Mouse (Mus musculus) CH12.LX (cell line): ENCODE results near the gene Hdac1. TPM values are rescaled to one million over a fixed set of nuclear protein-coding genes. Genes with fewer than 3 reads are reported as not detected.
A peak's percentile ranks its signal among the peaks of the same experiment; 100 is the strongest.

Experiments used
- DNase-seq: peaks from one replicate; pipeline ENCODE4 v3.0.0-alpha.2; 2013; ENCODE audit errors: extremely low read depth
- H3K27ac ChIP-seq: 2 replicates; pipeline ENCODE4 v1.5.1; 2012; ENCODE audit warnings: low read depth, mild to moderate bottlenecking, control low read depth, moderate library complexity; ENCODE audit not compliant: insufficient read depth
- H3K27me3 ChIP-seq: replicated peaks from 2 replicates; pipeline ENCODE3; 2012; ENCODE audit warnings: inconsistent platforms
- H3K36me3 ChIP-seq, 2 experiments: replicated peaks in 1 of 2; 2 replicates each; pipeline versions ENCODE3 to v1.6.1; 2012; ENCODE audit warnings: inconsistent platforms in 1 of 2, low read length in 1 of 2, mild to moderate bottlenecking in 1 of 2, mixed read lengths in 1 of 2, moderate library complexity in 1 of 2; ENCODE audit not compliant: control insufficient read depth in 1 of 2, insufficient read depth in 1 of 2
- H3K4me1 ChIP-seq, 2 experiments: 2 replicates each; pipeline ENCODE4 v1.6.1; 2012; ENCODE audit warnings: inconsistent platforms in 1 of 2, moderate library complexity in 1 of 2; ENCODE audit not compliant: insufficient read depth in 2 of 2, control insufficient read depth in 1 of 2
- H3K4me2 ChIP-seq: 2 replicates; pipeline ENCODE4 v1.6.1; 2012; ENCODE audit warnings: low read depth, mild to moderate bottlenecking, control low read depth; ENCODE audit not compliant: poor library complexity, insufficient read depth, severe bottlenecking
- H3K4me3 ChIP-seq, 3 experiments: fragments of 150-350 bp in 1 of 3; sonication (generic) in 1 of 3; replicated peaks in 1 of 3; 2 replicates each; pipeline versions ENCODE3 to v1.5.1; 2011 to 2012; ENCODE audit warnings: low read depth in 2 of 3, low read length in 2 of 3, mild to moderate bottlenecking in 2 of 3, moderate library complexity in 2 of 3, control low read depth in 1 of 3, improper control_type of control experiment in 1 of 3, inconsistent platforms in 1 of 3, mixed read lengths in 1 of 3; ENCODE audit not compliant: poor library complexity in 1 of 3
- H3K79me2 ChIP-seq: replicated peaks from 2 replicates; pipeline ENCODE4 v1.6.1; 2012; ENCODE audit warnings: mild to moderate bottlenecking, moderate library complexity; ENCODE audit not compliant: control insufficient read depth, poor library complexity, insufficient read depth, severe bottlenecking; ENCODE audit errors: extremely low read depth
- H3K9ac ChIP-seq: 2 replicates; pipeline ENCODE4 v1.6.1; 2012; ENCODE audit warnings: low read depth, mild to moderate bottlenecking, control low read depth, moderate library complexity; ENCODE audit not compliant: insufficient read depth
- H3K9me3 ChIP-seq: replicated peaks from 2 replicates; pipeline ENCODE3; 2012; ENCODE audit warnings: low read length, inconsistent platforms, mixed read lengths
- CHD2 ChIP-seq: IDR thresholded peaks from 2 replicates; pipeline ENCODE4 v1.6.1; 2011; ENCODE audit warnings: low read length, improper control_type of control experiment
- ELF1 ChIP-seq: IDR thresholded peaks from 2 replicates; pipeline ENCODE4 v1.6.1; 2014; ENCODE audit warnings: low read depth, mild to moderate bottlenecking, inconsistent platforms, low read length, improper control_type of control experiment
- EP300 ChIP-seq: IDR thresholded peaks from 2 replicates; pipeline ENCODE4 v1.6.1; 2011; ENCODE audit warnings: low read length, improper control_type of control experiment
- ETS1 ChIP-seq: conservative IDR thresholded peaks from 2 replicates; pipeline ENCODE4 v1.6.1; 2012; ENCODE audit warnings: low read depth, mild to moderate bottlenecking, inconsistent platforms, low read length, improper control_type of control experiment, moderate library complexity
- HCFC1 ChIP-seq: IDR thresholded peaks from 2 replicates; pipeline ENCODE4 v1.6.1; 2012; ENCODE audit warnings: low read depth, mild to moderate bottlenecking, inconsistent platforms, low read length, improper control_type of control experiment
- JUND ChIP-seq: conservative IDR thresholded peaks from 2 replicates; pipeline ENCODE4 v1.6.1; 2011; ENCODE audit warnings: low read depth, low read length, improper control_type of control experiment
- KAT2A ChIP-seq: IDR thresholded peaks from 2 replicates; pipeline ENCODE4 v1.6.1; 2012; ENCODE audit warnings: low read length, improper control_type of control experiment, inconsistent platforms; ENCODE audit not compliant: insufficient replicate concordance
- MAZ ChIP-seq: IDR thresholded peaks from 2 replicates; pipeline ENCODE4 v1.6.1; 2012; ENCODE audit warnings: low read depth, mild to moderate bottlenecking, inconsistent platforms, low read length, improper control_type of control experiment, moderate library complexity
- MEF2A ChIP-seq: IDR thresholded peaks from 2 replicates; pipeline ENCODE4 v1.6.1; 2014; ENCODE audit warnings: low read depth, mild to moderate bottlenecking, inconsistent platforms, low read length, improper control_type of control experiment, borderline replicate concordance
- MYC ChIP-seq: IDR thresholded peaks from 2 replicates; pipeline ENCODE4 v1.6.1; 2011; ENCODE audit warnings: low read depth, mild to moderate bottlenecking, improper control_type of control experiment, low read length
- PAX5 ChIP-seq: IDR thresholded peaks from 2 replicates; pipeline ENCODE4 v1.6.1; 2012; ENCODE audit warnings: low read length, inconsistent platforms, mixed read lengths
- POLR2A ChIP-seq: IDR thresholded peaks from 2 replicates; pipeline ENCODE4 v1.6.1; 2011; ENCODE audit warnings: low read depth, mild to moderate bottlenecking, improper control_type of control experiment, low read length
- RCOR1 ChIP-seq: conservative IDR thresholded peaks from 2 replicates; pipeline ENCODE4 v1.6.1; 2012; ENCODE audit warnings: low read depth, mild to moderate bottlenecking, inconsistent platforms, low read length, improper control_type of control experiment
- SIN3A ChIP-seq: IDR thresholded peaks from 2 replicates; pipeline ENCODE4 v1.6.1; 2012; ENCODE audit warnings: low read length, improper control_type of control experiment, inconsistent platforms
- TCF12 ChIP-seq: IDR thresholded peaks from 2 replicates; pipeline ENCODE4 v1.6.1; 2014; ENCODE audit warnings: low read depth, mild to moderate bottlenecking, inconsistent platforms, low read length, improper control_type of control experiment
- UBTF ChIP-seq: IDR thresholded peaks from 2 replicates; pipeline ENCODE4 v1.6.1; 2012; ENCODE audit warnings: low read depth, mild to moderate bottlenecking, inconsistent platforms, low read length, improper control_type of control experiment, moderate library complexity
- USF1 ChIP-seq: IDR thresholded peaks from 2 replicates; pipeline ENCODE4 v1.6.1; 2014; ENCODE audit warnings: low read depth, mild to moderate bottlenecking, inconsistent platforms, low read length, improper control_type of control experiment
- ZMIZ1 ChIP-seq: IDR thresholded peaks from 2 replicates; pipeline ENCODE4 v1.6.1; 2012; ENCODE audit warnings: low read depth, mild to moderate bottlenecking, inconsistent platforms, low read length, improper control_type of control experiment
- dilution Hi-C: fragments of 300-500 bp; cut with MboI; formaldehyde crosslinking; loops from 2 replicates; pipeline ENCODE4 v1.14.3; 2020; ENCODE audit warnings: low sequenced_read_pairs; ENCODE audit not compliant: extremely low pct_unique_long_range_greater_than_20kb, extremely low pct_ligation_motif_present
- in situ Hi-C: fragments of 300-500 bp; cut with MboI; formaldehyde crosslinking; loops from 3 replicates; pipeline ENCODE4 v1.14.3; 2019; ENCODE audit warnings: low sequenced_read_pairs, low pct_ligation_motif_present, low pct_unique_long_range_greater_than_20kb, mixed read lengths
- polyA plus RNA-seq: library from polyadenylated mRNA; unstranded; fragments of >175 nt; gene quantifications from 2 replicates; pipeline ENCODE4 v1.2.1, GENCODE M21; 2012; ENCODE audit warnings: low read depth; ENCODE audit not compliant: insufficient read length
- total RNA-seq, 2 experiments: library from RNA; depleted of rRNA; stranded (reverse); fragments of 300-350 nt in 1 of 2; fragments of >200 nt in 1 of 2; gene quantifications; 2 replicates each; pipeline ENCODE4 v1.2.3; 2012 to 2014

The Hdac1 gene
- total and polyA plus RNA-seq, 3 experiments = 71.7 to 231 (median 106) TPM

- peak overlapping the region; percentile 63 for H3K9ac ChIP-seq
- dilution Hi-C loops (no loop called here), in situ Hi-C loops (no loop called here)
- H3K9me3 ChIP-seq = no peaks in the 10 kb centered on the region
- peaks cover 20 to 73% of the 10 kb centered on the region in 2 experiments for H3K4me1 ChIP-seq
- DNase-seq = no peak
- no peaks in the 10 kb centered on the region for H3K36me3 ChIP-seq
- TF ChIP-seq MEF2A (no peak), MYC (no peak), ZMIZ1 (no peak)
- H3K27me3 ChIP-seq = no peaks in the 10 kb centered on the region
- H3K4me2 ChIP-seq = peak overlapping the region; percentile 39
- H3K4me3 ChIP-seq = peak overlapping the region; percentile 64 to 68 (median 65)
- H3K79me2 ChIP-seq = no peaks in the 10 kb centered on the region
- peak overlapping the region; percentile 90; the same call in 1 of the 2 replicates for H3K27ac ChIP-seq
Measured at GRCm38 (mm10) chr4:129500017-129500416, 42.5 kb downstream of the Hdac1 start.

GRCm38 (mm10) chr4:129498941-129499340 is 43.6 kb downstream of the Hdac1 start:
- in situ Hi-C loops = no loop called here
- Histone ChIP-seq H3K27ac (no peak overlapping the region), H3K4me1 (peaks cover 20 to 65% of the 10 kb centered on the region in 2 experiments), H3K27me3 (no peaks in the 10 kb centered on the region), H3K36me3 (no peaks in the 10 kb centered on the region), H3K9ac (no peak overlapping the region), H3K4me3 (no peak overlapping the region), H3K9me3 (no peaks in the 10 kb centered on the region), H3K4me2 (no peak overlapping the region), H3K79me2 (no peaks in the 10 kb centered on the region)
- no peak for TF ChIP-seq EP300
- TF ChIP-seq MEF2A = no peak
- TF ChIP-seq MAZ = no peak
- no peak for TF ChIP-seq UBTF
- no peak for TF ChIP-seq PAX5
- dilution Hi-C loops = no loop called here
- no peak for DNase-seq

GRCm38 (mm10) chr4:129496631-129497030 is 45.9 kb downstream of the Hdac1 start:
- peaks cover 17 to 46% of the 10 kb centered on the region in 2 experiments for H3K4me1 ChIP-seq
- H3K79me2 ChIP-seq = no peaks in the 10 kb centered on the region
- TF ChIP-seq RCOR1 (0 out of 2 replicates have a peak, but pooled peaks have one; percentile 60), EP300 (peak; percentile 81), POLR2A (peak; percentile 43; the same call in 1 of the 2 replicates), MAZ (0 out of 2 replicates have a peak, but pooled peaks have one; percentile 27), ETS1 (peak; percentile 58), SIN3A (peak; percentile 46; the same call in 1 of the 2 replicates), JUND (no peak), ELF1 (peak; percentile 64), CHD2 (peak; percentile 26; the same call in 1 of the 2 replicates), TCF12 (peak; percentile 53; the same call in 1 of the 2 replicates), USF1 (no peak), KAT2A (no peak), HCFC1 (peak; percentile 29; the same call in 1 of the 2 replicates)
- DNase-seq = peak; percentile 63
- peak overlapping the region in 1 of 3 experiments; percentile 18 for H3K4me3 ChIP-seq
- H3K27me3 ChIP-seq = no peaks in the 10 kb centered on the region
- dilution Hi-C loops = no loop called here
- in situ Hi-C loops = no loop called here
- no peak overlapping the region for H3K9ac ChIP-seq
- peaks cover 0 to under 1% of the 10 kb centered on the region in 2 experiments for H3K36me3 ChIP-seq
- no peaks in the 10 kb centered on the region for H3K9me3 ChIP-seq
- H3K27ac ChIP-seq = peak overlapping the region; percentile 59
- peak overlapping the region; percentile 48 for H3K4me2 ChIP-seq
